Mouse (Mus musculus): ENCODE results near the gene Hist1h4k.
A peak's percentile ranks its signal among the peaks of the same experiment; 100 is the strongest.
"Not testable (repeated sequence)": the region's sequence is repeated elsewhere in the genome, so short reads cannot be mapped to it uniquely, and the experiment has no call there.

DNA sequence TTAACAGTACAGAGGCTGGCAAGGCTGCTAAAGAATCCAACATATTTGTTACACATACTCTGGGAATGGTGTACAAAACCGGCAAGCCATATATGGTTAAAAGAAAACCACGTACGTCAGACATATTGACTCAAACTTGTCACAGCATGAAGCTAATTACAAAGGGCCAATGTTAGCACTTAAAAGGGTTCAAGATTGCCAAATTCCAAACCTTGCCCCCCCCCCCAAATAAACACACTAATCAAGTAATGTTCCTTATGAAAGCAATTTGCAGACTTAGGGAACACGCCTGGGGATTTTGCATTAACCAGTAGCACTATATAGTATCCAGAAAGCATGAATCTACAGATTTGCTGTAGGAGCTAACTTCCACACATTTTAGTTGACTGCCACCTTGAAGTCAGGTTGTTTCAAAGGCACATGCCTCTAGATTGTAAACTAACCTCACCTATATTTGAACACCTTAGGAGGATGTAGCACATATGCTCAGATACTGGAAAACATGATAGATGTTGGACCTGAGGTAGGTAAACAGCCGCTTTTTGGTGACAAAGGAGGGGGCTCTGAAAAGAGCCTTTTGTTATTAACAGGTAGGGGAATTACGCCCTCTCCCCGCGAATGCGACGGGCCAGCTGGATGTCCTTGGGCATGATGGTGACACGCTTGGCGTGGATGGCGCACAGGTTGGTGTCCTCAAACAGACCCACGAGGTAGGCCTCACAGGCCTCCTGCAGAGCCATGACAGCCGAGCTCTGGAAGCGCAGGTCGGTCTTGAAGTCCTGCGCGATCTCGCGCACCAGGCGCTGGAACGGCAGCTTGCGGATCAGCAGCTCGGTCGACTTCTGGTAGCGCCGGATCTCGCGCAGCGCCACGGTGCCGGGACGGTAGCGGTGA is 32.3 kb upstream of the Hist1h4k start:
- not testable (repeated sequence) for TF ChIP-seq USF1 (IDR thresholded peaks at IDR 0.05; ENCODE audit: low read depth)
- TF ChIP-seq POLR2A (IDR thresholded peaks at IDR 0.05; ENCODE audit: insufficient read length, low read depth): peak; percentile 85

All from myocyte (in vitro differentiated cells).